Mouse (Mus musculus): ENCODE results near the gene Mfap2. TPM values are rescaled to one million over a fixed set of nuclear protein-coding genes. Genes with fewer than 3 reads are reported as not detected.
A peak's percentile ranks its signal among the peaks of the same experiment; 100 is the strongest.

The Mfap2 gene
- polyA plus RNA-seq, 1 experiment from 2014 or later, result 247 TPM

DNA sequence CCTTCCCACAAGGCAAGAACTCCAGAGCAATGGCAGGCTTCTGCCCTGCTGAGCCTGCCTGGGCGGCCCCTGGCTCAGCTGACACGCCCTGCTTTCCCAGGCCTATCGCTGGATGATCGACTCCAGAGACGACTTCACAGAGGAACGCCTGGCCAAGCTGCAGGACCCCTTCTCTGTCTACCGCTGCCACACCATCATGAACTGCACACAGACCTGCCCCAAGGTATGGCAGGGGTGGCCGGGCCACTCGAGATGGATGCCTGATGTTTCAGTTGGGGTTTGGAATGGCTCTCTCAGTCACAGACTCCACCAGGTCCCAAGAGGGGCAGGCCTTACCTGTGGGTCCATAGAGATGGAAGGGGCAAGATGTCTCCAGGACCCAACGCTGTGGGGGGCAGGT is 32.9 kb upstream of the Mfap2 start:
- H3K4me2 ChIP-seq (replicated peaks; ENCODE audit: low read depth), result peak overlapping the region; percentile 26
- WGBS, result 57% methylated on average over 10 of the region's 10 CpGs
- DNase-seq (ENCODE audit: low spot score) (peak; percentile 41), ATAC-seq (ENCODE audit: low FRiP score, low TSS enrichment) (no peak)
- no peak for TF ChIP-seq CTCF (IDR thresholded peaks at IDR 0.05; ENCODE audit: low read depth)
- no peak for TF ChIP-seq EP300 (optimal IDR thresholded peaks at IDR 0.05)
- no peaks in the 10 kb centered on the region for H3K4me1 ChIP-seq (replicated peaks; ENCODE audit: control insufficient read depth, insufficient read depth)
- H3K4me3 ChIP-seq (ENCODE audit: low read depth, low read length), result no peak overlapping the region
- H3K36me3 ChIP-seq (ENCODE audit: control insufficient read depth, insufficient read depth, low read length), result peaks cover 32% of the 10 kb centered on the region
- no peaks in the 10 kb centered on the region for H3K9me3 ChIP-seq (ENCODE audit: control insufficient read depth, low read length)
- no peak overlapping the region for H3K9ac ChIP-seq (ENCODE audit: low read length)
- H3K27me3 ChIP-seq (ENCODE audit: control insufficient read depth, insufficient read depth, low read length), result no peaks in the 10 kb centered on the region
- peak overlapping the region; percentile 74 for H3K27ac ChIP-seq (replicated peaks)

DNA sequence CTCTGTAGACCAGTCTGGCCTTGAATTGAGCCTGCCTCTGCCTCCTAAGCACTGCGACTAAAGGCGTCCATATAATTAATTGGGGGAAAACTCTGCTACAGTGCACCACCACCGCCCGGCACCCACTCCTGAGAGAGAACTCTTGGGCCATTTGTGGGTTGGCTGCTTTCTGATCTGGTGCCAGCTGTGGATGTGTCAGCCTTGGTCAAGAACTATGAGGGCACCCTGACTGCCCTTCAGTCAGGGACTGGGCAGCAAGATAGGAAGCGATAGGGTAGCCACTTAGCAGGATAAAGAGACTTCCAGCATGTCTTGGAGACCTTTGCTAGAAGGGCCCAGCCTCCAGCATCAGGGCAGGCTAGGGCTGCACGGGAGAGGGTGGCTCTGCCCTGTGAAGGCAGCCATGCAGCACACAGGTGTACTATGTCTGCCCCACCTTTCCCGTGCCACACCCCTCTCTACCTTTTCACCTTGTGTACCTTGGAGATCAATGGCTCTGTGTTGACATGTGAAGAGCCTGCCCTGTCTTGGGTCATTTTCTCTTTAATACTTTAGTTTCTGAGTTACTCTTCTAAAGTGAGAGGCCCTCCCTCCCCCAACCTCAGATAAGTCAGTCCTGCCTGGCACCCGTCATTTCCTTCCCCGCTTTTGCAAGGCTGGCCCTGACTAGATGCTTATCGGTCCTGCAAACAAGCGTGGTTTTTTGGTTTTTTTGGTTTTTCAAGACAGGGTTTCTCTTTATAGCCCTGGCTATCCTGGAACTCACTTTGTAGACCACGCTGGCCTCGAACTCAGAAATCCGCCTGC is 32.1 kb upstream of the Mfap2 start:
- Histone ChIP-seq H3K27me3 (ENCODE audit: control insufficient read depth, insufficient read depth, low read length) (no peaks in the 10 kb centered on the region), H3K9ac (ENCODE audit: low read length) (no peak overlapping the region), H3K9me3 (ENCODE audit: control insufficient read depth, low read length) (no peaks in the 10 kb centered on the region), H3K4me1 (replicated peaks; ENCODE audit: control insufficient read depth, insufficient read depth) (no peaks in the 10 kb centered on the region; the same call in 1 of the 2 replicates), H3K4me3 (ENCODE audit: low read depth, low read length) (no peak overlapping the region), H3K36me3 (ENCODE audit: control insufficient read depth, insufficient read depth, low read length) (peaks cover 25% of the 10 kb centered on the region), H3K27ac (replicated peaks) (peak overlapping the region; percentile 74), H3K4me2 (replicated peaks; ENCODE audit: low read depth) (peak overlapping the region; percentile 26; the same call in 1 of the 2 replicates)
- peak; percentile 77 for ATAC-seq (ENCODE audit: low FRiP score, low TSS enrichment)
- WGBS, result 65% methylated on average over 14 of the region's 14 CpGs
- no peak for TF ChIP-seq EP300 (optimal IDR thresholded peaks at IDR 0.05)
- no peak for TF ChIP-seq CTCF (IDR thresholded peaks at IDR 0.05; ENCODE audit: low read depth)
- DNase-seq (ENCODE audit: low spot score), result peak; percentile 65

DNA sequence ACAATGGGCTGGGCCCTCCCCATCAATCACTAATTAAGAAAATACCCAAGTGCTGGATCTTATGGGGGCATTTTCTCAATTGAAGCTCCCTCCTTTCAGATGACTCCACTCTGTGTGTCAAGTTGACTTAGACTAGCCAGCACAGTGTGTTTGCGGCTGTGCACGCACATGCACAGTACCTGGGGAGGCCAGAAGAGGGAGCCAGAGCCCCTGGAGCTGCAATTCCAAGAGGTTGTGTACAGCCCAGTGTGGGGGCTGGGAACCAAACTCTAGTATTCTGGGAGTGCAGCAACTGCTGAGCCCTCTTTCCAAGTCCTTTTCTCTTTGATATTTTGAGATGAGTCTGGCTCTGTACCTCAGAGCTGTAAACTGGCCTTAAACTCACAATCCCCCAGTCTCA is 28.6 kb upstream of the Mfap2 start:
- H3K27me3 ChIP-seq (ENCODE audit: control insufficient read depth, insufficient read depth, low read length), result no peaks in the 10 kb centered on the region
- no peak overlapping the region for H3K9ac ChIP-seq (ENCODE audit: low read length)
- H3K4me2 ChIP-seq (replicated peaks; ENCODE audit: low read depth), result no peak overlapping the region
- no peak for ATAC-seq (ENCODE audit: low FRiP score, low TSS enrichment)
- H3K9me3 ChIP-seq (ENCODE audit: control insufficient read depth, low read length), result no peaks in the 10 kb centered on the region
- no peaks in the 10 kb centered on the region; the same call in 1 of the 2 replicates for H3K4me1 ChIP-seq (replicated peaks; ENCODE audit: control insufficient read depth, insufficient read depth)
- peaks cover 9% of the 10 kb centered on the region for H3K36me3 ChIP-seq (ENCODE audit: control insufficient read depth, insufficient read depth, low read length)
- TF ChIP-seq CTCF (IDR thresholded peaks at IDR 0.05; ENCODE audit: low read depth) (peak; percentile 55), EP300 (optimal IDR thresholded peaks at IDR 0.05) (no peak)
- H3K27ac ChIP-seq (replicated peaks), result no peak overlapping the region
- WGBS, result 88% methylated on average over 2 of the region's 2 CpGs
- no peak for DNase-seq (ENCODE audit: low spot score)
- H3K4me3 ChIP-seq (ENCODE audit: low read depth, low read length), result no peak overlapping the region

DNA sequence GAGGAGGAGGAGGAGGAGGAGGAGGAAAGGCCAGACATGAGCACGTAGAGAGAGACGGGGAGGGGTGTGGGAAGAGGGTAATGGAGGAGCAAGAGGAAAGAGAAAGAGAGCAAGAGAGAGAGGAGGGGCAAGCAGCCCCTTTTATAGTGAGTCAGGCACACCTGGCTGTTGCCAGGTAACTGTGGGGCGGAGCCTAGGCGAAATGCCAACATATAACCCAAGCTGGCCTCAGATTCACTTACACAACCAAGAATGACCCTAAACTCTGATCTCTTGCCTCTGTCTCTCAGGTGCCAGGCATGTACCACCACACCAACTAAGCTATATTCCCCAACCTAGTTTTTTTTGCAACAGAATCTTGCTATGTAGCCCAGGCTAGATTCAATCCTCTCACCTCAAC is 27.4 kb upstream of the Mfap2 start:
- peak; percentile 64 for DNase-seq (ENCODE audit: low spot score)
- peaks cover 7% of the 10 kb centered on the region for H3K4me1 ChIP-seq (replicated peaks; ENCODE audit: control insufficient read depth, insufficient read depth)
- H3K27me3 ChIP-seq (ENCODE audit: control insufficient read depth, insufficient read depth, low read length), result no peaks in the 10 kb centered on the region
- H3K9ac ChIP-seq (ENCODE audit: low read length), result no peak overlapping the region
- peaks cover 9% of the 10 kb centered on the region for H3K36me3 ChIP-seq (ENCODE audit: control insufficient read depth, insufficient read depth, low read length)
- 43% methylated on average over 4 of the region's 4 CpGs for WGBS
- ATAC-seq (ENCODE audit: low FRiP score, low TSS enrichment), result no peak
- H3K4me3 ChIP-seq (ENCODE audit: low read depth, low read length), result no peak overlapping the region
- H3K9me3 ChIP-seq (ENCODE audit: control insufficient read depth, low read length), result no peaks in the 10 kb centered on the region
- TF ChIP-seq EP300 (optimal IDR thresholded peaks at IDR 0.05) (no peak), CTCF (IDR thresholded peaks at IDR 0.05; ENCODE audit: low read depth) (no peak)
- H3K4me2 ChIP-seq (replicated peaks; ENCODE audit: low read depth), result no peak overlapping the region
- H3K27ac ChIP-seq (replicated peaks), result peak overlapping the region; percentile 73

DNA sequence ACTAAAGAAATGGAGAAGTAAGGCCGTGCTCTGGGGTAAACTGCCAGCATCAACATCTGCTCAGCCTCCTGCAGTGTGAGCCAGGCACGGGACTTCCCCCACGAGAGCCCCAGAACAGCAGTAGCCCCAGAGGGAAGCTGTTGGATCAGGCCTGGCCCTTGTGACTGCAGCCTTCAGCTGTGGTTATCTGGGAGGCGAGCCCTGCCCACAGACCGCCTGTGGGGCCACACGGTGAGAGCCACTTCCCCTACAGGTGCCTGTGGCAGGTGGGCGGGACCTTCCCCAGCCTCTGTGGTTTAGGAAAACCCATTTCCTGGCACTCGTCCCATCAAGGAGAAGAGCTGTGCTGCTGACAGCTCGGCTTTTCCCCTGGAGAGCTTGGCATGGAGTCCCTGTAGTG is 26.8 kb upstream of the Mfap2 start:
- H3K4me3 ChIP-seq (ENCODE audit: low read depth, low read length), result no peak overlapping the region
- H3K4me1 ChIP-seq (replicated peaks; ENCODE audit: control insufficient read depth, insufficient read depth), result peaks cover 7% of the 10 kb centered on the region
- peak overlapping the region; percentile 18; the same call in 1 of the 2 replicates for H3K9ac ChIP-seq (ENCODE audit: low read length)
- no peaks in the 10 kb centered on the region for H3K27me3 ChIP-seq (ENCODE audit: control insufficient read depth, insufficient read depth, low read length)
- 4% methylated on average over 9 of the region's 9 CpGs for WGBS
- ATAC-seq (ENCODE audit: low FRiP score, low TSS enrichment), result peak; percentile 89
- no peaks in the 10 kb centered on the region for H3K9me3 ChIP-seq (ENCODE audit: control insufficient read depth, low read length)
- peak overlapping the region; percentile 73 for H3K27ac ChIP-seq (replicated peaks)
- DNase-seq (ENCODE audit: low spot score), result peak; percentile 90
- peaks cover 9% of the 10 kb centered on the region for H3K36me3 ChIP-seq (ENCODE audit: control insufficient read depth, insufficient read depth, low read length)
- no peak overlapping the region for H3K4me2 ChIP-seq (replicated peaks; ENCODE audit: low read depth)
- no peak for TF ChIP-seq EP300 (optimal IDR thresholded peaks at IDR 0.05)
- no peak for TF ChIP-seq CTCF (IDR thresholded peaks at IDR 0.05; ENCODE audit: low read depth)

DNA sequence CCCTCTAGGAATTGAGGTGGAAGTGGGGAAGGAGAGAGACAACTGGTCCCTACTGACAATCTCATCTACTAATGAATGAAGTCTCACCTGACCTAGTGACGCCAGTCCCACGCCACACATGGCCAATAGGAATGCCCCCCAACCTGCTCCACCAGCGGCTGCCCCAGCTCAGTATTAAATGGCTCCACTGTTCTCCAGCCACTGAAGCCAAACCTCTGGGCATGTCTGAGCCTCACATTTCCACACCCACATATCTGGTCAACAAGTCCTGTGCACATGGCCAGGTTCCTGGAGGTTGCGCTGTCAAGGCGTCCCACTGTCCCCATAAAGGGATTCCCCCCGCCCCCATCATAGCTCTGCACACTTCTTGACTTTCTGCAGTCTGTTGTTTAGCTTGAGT is 25.7 kb upstream of the Mfap2 start:
- ATAC-seq (ENCODE audit: low FRiP score, low TSS enrichment) (no peak), DNase-seq (ENCODE audit: low spot score) (no peak)
- H3K4me1 ChIP-seq (replicated peaks; ENCODE audit: control insufficient read depth, insufficient read depth), result peaks cover 7% of the 10 kb centered on the region
- H3K4me3 ChIP-seq (ENCODE audit: low read depth, low read length), result no peak overlapping the region
- H3K27me3 ChIP-seq (ENCODE audit: control insufficient read depth, insufficient read depth, low read length), result no peaks in the 10 kb centered on the region
- H3K9ac ChIP-seq (ENCODE audit: low read length), result no peak overlapping the region
- peaks cover 3% of the 10 kb centered on the region; the same call in 1 of the 2 replicates for H3K36me3 ChIP-seq (ENCODE audit: control insufficient read depth, insufficient read depth, low read length)
- WGBS, result 67% methylated on average over 6 of the region's 6 CpGs
- no peak for TF ChIP-seq EP300 (optimal IDR thresholded peaks at IDR 0.05)
- TF ChIP-seq CTCF (IDR thresholded peaks at IDR 0.05; ENCODE audit: low read depth), result no peak
- no peak overlapping the region for H3K27ac ChIP-seq (replicated peaks)
- H3K9me3 ChIP-seq (ENCODE audit: control insufficient read depth, low read length), result no peaks in the 10 kb centered on the region
- no peak overlapping the region for H3K4me2 ChIP-seq (replicated peaks; ENCODE audit: low read depth)

All from stomach, postnatal 0 days (tissue).